Mouse (Mus musculus) small intestine, adult 2 months (tissue): ENCODE results near the gene B3galt4.

Experiments
- CTCF ChIP-seq: fragments of 200-500 bp; IDR thresholded peaks from 2 replicates; pipeline ENCODE4 v1.5.1; 2012; ENCODE audit warnings: low read depth, mild to moderate bottlenecking, control low read depth, inconsistent platforms, low read length, moderate library complexity, mixed read lengths; ENCODE audit not compliant: insufficient replicate concordance, insufficient read length; ENCODE audit errors: extremely low read depth
- POLR2A ChIP-seq: fragments of 200-500 bp; IDR thresholded peaks from 2 replicates; pipeline ENCODE4 v1.6.1; 2012; ENCODE audit warnings: low read depth, mild to moderate bottlenecking, control low read depth, inconsistent platforms, low read length, moderate library complexity

- TF ChIP-seq CTCF: no peak
- TF ChIP-seq POLR2A: no peak
Measured at GRCm38 (mm10) chr17:33972691-33973090, 21.4 kb upstream of the B3galt4 start.
